ENCODE assay signal across 9 mouse cellular contexts in the genomic region with DNA sequence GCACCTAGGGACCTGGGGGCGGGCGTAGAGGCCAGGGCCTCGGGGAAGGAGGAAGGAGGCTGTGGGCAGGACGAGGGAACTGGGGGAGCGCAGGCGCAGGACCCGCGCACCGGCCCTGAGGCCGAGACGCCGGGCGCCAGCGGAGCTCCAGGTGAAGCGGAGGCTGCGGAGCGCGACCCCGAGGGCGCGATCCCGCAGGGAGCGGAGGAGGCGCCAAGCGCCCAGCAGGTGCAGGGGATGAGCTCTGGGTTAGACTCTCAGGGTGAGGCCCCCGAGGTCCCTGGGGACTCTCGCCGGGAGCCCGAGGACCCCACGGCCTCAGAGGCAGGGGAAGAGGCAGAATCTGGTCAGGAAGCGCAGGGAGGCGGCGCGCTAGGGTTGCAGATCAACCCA. TPM values are rescaled to one million over a fixed set of nuclear protein-coding genes. Genes with fewer than 3 reads are reported as not detected.
DNase-seq lines count a peak whose midpoint lies in the region; ATAC-seq and TF ChIP-seq lines count a peak whose summit lies in the region.
"Had no signal": no experiment of that assay in that cellular context is flagged by ENCODE, and none has a peak within 500 bp of the region (broad histone marks: within the 10 kb centered on the region; RNA-seq: fewer than 3 reads in every experiment).

No protein-coding gene starts in this region.

- DNase-seq in kidney, postnatal 25 days, result no peak
- DNase-seq in natural killer cell, adult 2 months (ENCODE audit: low spot score in 2 of 2), result no peak
- DNase-seq in layer of hippocampus, adult 9-11 months, result no peak
- no peak for DNase-seq in cerebellum, postnatal 25 days

- H3K27ac ChIP-seq in kidney, embryonic 16.5 days (ENCODE audit: low read length), result no peak overlapping the region
- no peak overlapping the region for H3K27ac ChIP-seq in embryonic fibroblast, embryonic 13.5 days (ENCODE audit: insufficient read depth, low read length)
- H3K27ac ChIP-seq in limb, embryonic 12.5 days, result no peak overlapping the region
- H3K27ac ChIP-seq in neural tube, embryonic 12.5 days, result no peak overlapping the region

- H3K4me2 ChIP-seq in kidney, embryonic 16.5 days (replicated peaks; ENCODE audit: low read depth, low read length), result peak overlapping the region; percentile 67
- H3K4me2 ChIP-seq in limb, embryonic 12.5 days, result peak overlapping the region; percentile 97
- peak overlapping the region; percentile 89 for H3K4me2 ChIP-seq in neural tube, embryonic 12.5 days (replicated peaks)

- peaks cover 19% of the 10 kb centered on the region for H3K4me1 ChIP-seq in kidney, embryonic 16.5 days (ENCODE audit: insufficient read depth, low read length)
- H3K4me1 ChIP-seq in embryonic fibroblast, embryonic 13.5 days (ENCODE audit: control insufficient read depth, insufficient read depth, low read length), result peaks cover 4% of the 10 kb centered on the region; the same call in 1 of the 2 replicates
- H3K4me1 ChIP-seq in limb, embryonic 12.5 days (replicated peaks), result peaks cover 19% of the 10 kb centered on the region
- peaks cover 12% of the 10 kb centered on the region; the same call in 1 of the 2 replicates for H3K4me1 ChIP-seq in neural tube, embryonic 12.5 days

- TF ChIP-seq CTCF in embryonic fibroblast, embryonic 13.5 days (IDR thresholded peaks at IDR 0.05; ENCODE audit: borderline replicate concordance, insufficient read depth, low read length), result no peak

- peak; percentile 60 for ATAC-seq in kidney, embryonic 16.5 days (ENCODE audit: low FRiP score, low TSS enrichment)
- no peak for ATAC-seq in limb, embryonic 12.5 days (ENCODE audit: insufficient number of reproducible peaks, insufficient read depth, low FRiP score, low TSS enrichment, low read depth)
- ATAC-seq in neural tube, embryonic 12.5 days (ENCODE audit: low FRiP score, low read depth), result no peak

- peak overlapping the region; percentile 53 for H3K4me3 ChIP-seq in kidney, embryonic 16.5 days (ENCODE audit: low read length)
- H3K4me3 ChIP-seq in embryonic fibroblast, embryonic 13.5 days (ENCODE audit: insufficient read depth, low read length), result peak overlapping the region; percentile 56
- H3K4me3 ChIP-seq in limb, embryonic 12.5 days (replicated peaks), result peak overlapping the region; percentile 60
- H3K4me3 ChIP-seq in neural tube, embryonic 12.5 days, result peak overlapping the region; percentile 45
- H3K4me3 ChIP-seq: myocyte had no signal

- no peaks in the 10 kb centered on the region for H3K36me3 ChIP-seq in kidney, embryonic 16.5 days (ENCODE audit: insufficient read depth, low read length)
- H3K36me3 ChIP-seq in limb, embryonic 12.5 days, result no peaks in the 10 kb centered on the region
- no peaks in the 10 kb centered on the region for H3K36me3 ChIP-seq in neural tube, embryonic 12.5 days

- peak overlapping the region; percentile 59 for H3K9ac ChIP-seq in kidney, embryonic 16.5 days (replicated peaks; ENCODE audit: low read length)
- peak overlapping the region; percentile 52 for H3K9ac ChIP-seq in limb, embryonic 12.5 days (replicated peaks)
- peak overlapping the region; percentile 40 for H3K9ac ChIP-seq in neural tube, embryonic 12.5 days

- no peak for TF ChIP-seq POLR2A in embryonic fibroblast, embryonic 13.5 days (IDR thresholded peaks at IDR 0.05; ENCODE audit: low read depth, low read length)

- 0% methylated on average over 33 of the region's 34 CpGs for WGBS in kidney, embryonic 16.5 days
- 1% methylated on average over 34 of the region's 34 CpGs for WGBS in limb, embryonic 12.5 days
- WGBS in neural tube, embryonic 12.5 days, result under 1% methylated on average over 34 of the region's 34 CpGs

- no peaks in the 10 kb centered on the region for H3K9me3 ChIP-seq in kidney, embryonic 16.5 days (ENCODE audit: low read length)
- H3K9me3 ChIP-seq in limb, embryonic 12.5 days, result no peaks in the 10 kb centered on the region
- no peaks in the 10 kb centered on the region for H3K9me3 ChIP-seq in neural tube, embryonic 12.5 days

- H3K27me3 ChIP-seq in kidney, embryonic 16.5 days (ENCODE audit: insufficient read depth, low read length), result peaks cover 35% of the 10 kb centered on the region
- H3K27me3 ChIP-seq in limb, embryonic 12.5 days, result peaks cover 69% of the 10 kb centered on the region
- peaks cover 40% of the 10 kb centered on the region for H3K27me3 ChIP-seq in neural tube, embryonic 12.5 days (replicated peaks)

RNA-seq across cellular contexts. Expression of a gene that starts 13.0 kb away (rescaled TPM):
- 6.9 and 8.1 TPM in 2 replicates for polyA plus RNA-seq in kidney, embryonic 16.5 days (2015; fragmentation: Nextera tagmentation; extraction: Ambion mirVana)
- polyA plus RNA-seq in embryonic fibroblast, embryonic 13.5 days (2011; ENCODE audit: insufficient read length, low read depth, missing spikeins), result not detected in 2 replicates
- polyA plus RNA-seq in limb, embryonic 12.5 days (2016; fragmentation: Nextera tagmentation; extraction: Ambion mirVana), result 1.2 and 1.9 TPM in 2 replicates
- polyA plus RNA-seq in neural tube, embryonic 12.5 days (2016; fragmentation: Nextera tagmentation; extraction: Ambion mirVana), result 0.59 and 0.66 TPM in 2 replicates
- polyA plus RNA-seq: myocyte had no signal

RNA-seq across cellular contexts. Expression of a gene that starts 27.9 kb away (rescaled TPM):
- 33.4 and 33.9 TPM in 2 replicates for polyA plus RNA-seq in kidney, embryonic 16.5 days (2015; fragmentation: Nextera tagmentation; extraction: Ambion mirVana)
- 25.9 and 35.3 TPM in 2 replicates for polyA plus RNA-seq in embryonic fibroblast, embryonic 13.5 days (2011; ENCODE audit: insufficient read length, low read depth, missing spikeins)
- polyA plus RNA-seq in limb, embryonic 12.5 days (2016; fragmentation: Nextera tagmentation; extraction: Ambion mirVana), result 32.3 and 32.6 TPM in 2 replicates
- 47.1 and 48.6 TPM in 2 replicates for polyA plus RNA-seq in neural tube, embryonic 12.5 days (2016; fragmentation: Nextera tagmentation; extraction: Ambion mirVana)
